Mouse (Mus musculus) gastrocnemius, adult 2 months (tissue): ENCODE measurements at regions not wholly inside any gene's neighbourhood (a gene's known extent, or its start where the extent isn't known, plus 50 kb on each side); places are given as distances from the start of the nearest gene placed in this dataset.

ENCODE experiments used
- DNase-seq: peaks from one replicate; pipeline ENCODE4 v3.0.0; 2022
- H3K27ac ChIP-seq: fragments of 200-600 bp; 2 replicates; pipeline ENCODE4 v1.8.1; 2022; ENCODE audit warnings: mild to moderate bottlenecking
- H3K4me3 ChIP-seq: fragments of 200-600 bp; 2 replicates; pipeline ENCODE4 v1.8.1; 2022; ENCODE audit warnings: mild to moderate bottlenecking, moderate library complexity
- CTCF ChIP-seq: fragments of 200-600 bp; IDR thresholded peaks from 2 replicates; pipeline ENCODE4 v1.8.1; 2022; ENCODE audit warnings: antibody characterized with exemption, mild to moderate bottlenecking, moderate library complexity
- intact Hi-C: fragments of 180-260 bp; cut with DNase I; formaldehyde crosslinking; loops from one replicate; pipeline ENCODE4 v1.15.1; 2025

DNA sequence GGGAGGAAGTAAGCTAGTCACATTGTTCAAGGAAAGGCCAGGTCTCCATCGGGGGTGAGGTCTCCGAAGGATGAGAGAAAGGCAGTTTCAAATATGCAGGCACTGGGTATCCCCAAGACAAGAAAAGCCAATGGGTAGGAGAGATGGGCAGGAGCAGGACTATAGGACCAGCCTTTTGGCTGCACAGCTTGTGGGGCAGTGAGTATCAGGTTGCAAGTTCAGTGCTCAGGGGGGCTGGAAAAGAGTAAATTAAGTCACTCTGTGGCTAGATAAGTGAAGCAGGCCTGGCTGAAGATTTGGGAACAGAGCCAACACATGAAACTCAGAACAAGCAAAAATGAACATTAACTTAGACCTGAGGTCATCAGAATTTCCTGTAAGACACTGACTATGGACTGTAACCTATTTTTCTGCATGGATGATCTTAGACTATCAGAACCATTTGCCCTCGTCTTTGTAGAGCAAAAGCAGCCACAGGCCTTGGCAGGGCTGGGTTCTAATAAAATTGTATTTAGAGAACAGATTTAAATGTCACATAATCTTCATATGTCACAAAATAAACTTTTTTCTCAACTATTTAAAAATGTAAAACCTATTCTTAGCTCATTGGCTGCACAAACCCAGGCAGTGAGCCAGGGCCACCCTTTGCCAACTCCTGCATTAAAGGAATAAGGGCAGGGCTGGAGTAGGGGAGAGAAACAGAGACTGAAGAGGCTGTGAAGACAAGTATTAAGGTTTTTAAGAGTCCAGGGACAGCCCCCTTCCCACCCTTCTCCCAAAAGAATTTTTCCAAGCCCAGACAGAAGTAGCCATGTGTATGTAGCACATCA lies 354.0 kb upstream of the Tmc3 start:
- Histone ChIP-seq H3K27ac (no peak overlapping the region), H3K4me3 (no peak overlapping the region)
- no peak for TF ChIP-seq CTCF
- DNase-seq = peak; percentile 20
- intact Hi-C loops = no loop called here

DNA sequence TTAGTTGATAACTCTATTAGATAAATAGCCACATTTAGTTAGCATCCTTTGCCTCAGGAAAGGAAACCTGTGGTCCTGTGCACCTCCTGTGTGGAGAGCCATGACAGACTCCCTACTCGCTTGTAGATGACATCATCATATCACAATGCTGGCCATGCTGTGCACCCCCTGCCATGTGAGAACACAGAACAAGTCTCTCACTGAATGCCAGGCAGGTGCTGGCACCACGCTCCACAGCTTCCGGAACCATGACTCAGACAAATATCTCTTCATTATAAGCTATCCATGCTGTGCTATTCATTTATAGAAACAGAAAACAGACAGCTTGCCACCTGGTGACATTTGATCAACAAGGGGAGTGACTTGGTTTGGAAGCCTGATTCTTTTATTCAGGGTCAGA lies 349.1 kb upstream of the Tmc3 start:
- no peak overlapping the region for H3K4me3 ChIP-seq
- intact Hi-C loops = no loop called here
- TF ChIP-seq CTCF = no peak
- H3K27ac ChIP-seq = no peak overlapping the region
- DNase-seq = no peak

DNA sequence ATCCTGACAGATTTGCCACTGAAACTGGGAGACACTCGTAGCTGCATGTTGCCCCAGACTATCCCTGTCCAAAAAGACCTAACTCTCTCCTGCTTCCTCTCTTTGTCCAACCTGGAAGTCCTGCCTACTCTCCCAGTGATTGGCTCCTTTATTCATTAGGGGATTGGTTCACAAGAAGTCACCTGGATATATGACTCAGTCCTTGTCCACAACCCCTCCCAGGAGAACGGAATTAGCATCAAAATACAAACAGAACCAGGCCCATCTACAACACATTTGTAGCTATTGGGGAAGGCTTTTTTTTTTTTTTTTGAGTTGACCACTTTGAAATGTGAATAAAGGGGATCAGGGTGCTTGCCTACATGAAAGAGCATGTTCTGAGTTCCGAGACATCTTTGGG lies 347.4 kb upstream of the Tmc3 start:
- intact Hi-C loops = no loop called here
- no peak for TF ChIP-seq CTCF
- no peak for DNase-seq
- no peak overlapping the region for H3K4me3 ChIP-seq
- no peak overlapping the region for H3K27ac ChIP-seq

DNA sequence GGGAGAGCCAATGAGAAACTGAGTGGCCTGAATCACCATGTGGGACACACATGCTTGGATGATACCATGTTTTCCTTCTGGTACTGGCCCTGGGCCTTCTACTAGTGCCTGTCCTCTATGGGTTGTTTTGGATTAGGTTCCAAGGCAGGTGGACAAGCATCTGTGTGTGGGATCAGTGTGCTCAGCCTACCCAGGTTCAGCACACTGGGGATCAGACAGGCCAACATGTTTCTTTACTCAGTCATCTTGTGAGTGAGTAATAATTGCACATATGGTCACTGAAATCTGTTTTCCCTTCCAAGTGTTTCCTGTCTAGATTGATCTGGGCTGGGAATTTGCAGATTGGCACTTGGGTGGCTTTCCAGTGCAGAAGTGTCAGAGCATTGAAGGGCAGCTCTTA lies 346.6 kb upstream of the Tmc3 start:
- no peak for DNase-seq
- intact Hi-C loops = no loop called here
- Histone ChIP-seq H3K27ac (no peak overlapping the region), H3K4me3 (no peak overlapping the region)
- TF ChIP-seq CTCF = no peak

DNA sequence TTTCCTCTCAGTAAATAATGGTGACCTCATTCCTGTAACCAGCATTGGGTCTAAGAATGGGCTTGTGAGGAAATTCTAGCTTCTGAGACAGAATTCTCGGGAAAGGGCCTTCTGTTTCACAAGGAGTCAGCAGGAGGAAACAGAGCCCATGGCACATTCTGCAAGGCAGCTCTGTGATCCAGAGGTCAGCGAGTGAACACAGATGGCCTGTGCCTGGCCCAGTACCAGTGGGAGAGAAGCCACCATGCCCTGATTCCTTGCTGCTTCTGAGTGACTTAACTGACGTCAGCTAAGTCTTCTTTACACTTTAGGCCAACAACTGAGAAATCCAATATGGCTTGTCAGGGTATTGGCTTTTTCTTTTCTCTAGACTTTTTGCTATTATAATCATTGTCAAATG lies 342.5 kb upstream of the Tmc3 start:
- no peak for TF ChIP-seq CTCF
- DNase-seq = peak; percentile 77
- Histone ChIP-seq H3K27ac (no peak overlapping the region), H3K4me3 (no peak overlapping the region)
- intact Hi-C loops = no loop called here

DNA sequence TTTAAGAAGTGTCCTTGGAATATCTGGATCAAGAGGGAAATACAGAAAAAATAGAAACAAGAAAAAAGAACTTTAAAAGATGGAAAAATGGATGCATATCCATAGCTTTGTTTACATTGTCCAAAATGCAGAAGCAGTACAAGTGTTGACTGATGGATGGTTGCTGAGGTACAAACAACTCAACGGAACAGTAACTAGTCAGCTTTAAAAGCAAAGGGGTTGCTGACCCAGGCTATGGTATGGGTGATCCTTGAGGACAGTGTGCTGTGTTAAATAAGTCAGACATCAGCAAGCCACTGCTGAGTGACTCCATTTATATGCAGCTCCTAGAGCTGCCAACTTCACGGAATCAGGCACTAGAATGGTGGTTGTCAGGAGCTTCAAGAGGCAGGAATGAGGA lies 338.9 kb upstream of the Tmc3 start:
- Histone ChIP-seq H3K4me3 (no peak overlapping the region), H3K27ac (no peak overlapping the region)
- no peak for DNase-seq
- intact Hi-C loops = no loop called here
- TF ChIP-seq CTCF = no peak

DNA sequence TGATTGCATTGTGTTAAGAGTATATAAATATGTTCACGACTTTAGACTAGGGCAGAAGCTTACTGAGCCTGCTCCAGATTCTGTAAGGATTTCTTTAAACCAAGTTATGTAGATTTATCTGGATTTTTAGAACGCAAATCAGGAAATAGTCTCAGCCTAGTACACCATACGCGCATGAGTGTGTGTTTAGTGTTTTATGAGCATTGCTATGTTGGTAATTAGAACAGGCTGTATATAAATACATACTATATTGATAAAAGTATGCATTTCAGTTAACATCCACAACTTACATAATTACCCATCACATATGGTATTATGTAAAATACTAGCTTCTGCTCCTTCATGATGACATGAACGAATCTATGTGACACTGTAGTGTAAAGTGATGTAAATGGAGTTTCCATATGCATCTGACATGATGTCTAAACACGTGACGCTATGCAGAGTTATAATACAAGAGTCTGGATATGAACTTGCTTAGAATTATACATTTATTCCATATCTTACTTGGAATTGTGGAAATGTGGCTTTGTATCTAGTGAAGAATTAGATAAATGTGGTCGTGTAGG lies 332.6 kb upstream of the Tmc3 start:
- intact Hi-C loops = no loop called here
- no peak for DNase-seq
- TF ChIP-seq CTCF = no peak
- Histone ChIP-seq H3K4me3 (no peak overlapping the region), H3K27ac (no peak overlapping the region)

DNA sequence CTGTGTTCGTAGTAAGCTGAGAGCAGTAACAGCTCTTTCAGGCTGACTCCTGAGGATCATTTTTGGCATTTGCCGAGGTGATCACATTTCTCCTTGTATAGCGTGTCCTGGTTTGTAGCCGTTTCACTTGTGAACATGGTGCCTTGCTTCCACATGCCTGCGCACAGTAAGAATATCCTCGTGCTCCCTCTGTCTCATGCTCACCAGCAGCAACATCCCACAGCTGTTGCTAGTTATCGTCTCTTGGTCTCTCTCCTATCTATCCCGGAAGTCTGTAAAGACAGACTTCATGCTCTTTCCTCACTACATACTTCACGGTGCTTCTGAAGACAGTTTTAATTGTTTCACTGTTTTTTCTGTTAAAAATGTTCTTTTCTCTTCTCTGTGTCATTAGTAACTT lies 331.7 kb upstream of the Tmc3 start:
- intact Hi-C loops = no loop called here
- TF ChIP-seq CTCF = no peak
- H3K27ac ChIP-seq = peak overlapping the region; percentile 28; the same call in 1 of the 2 replicates
- H3K4me3 ChIP-seq = no peak overlapping the region
- peak; percentile 18 for DNase-seq

DNA sequence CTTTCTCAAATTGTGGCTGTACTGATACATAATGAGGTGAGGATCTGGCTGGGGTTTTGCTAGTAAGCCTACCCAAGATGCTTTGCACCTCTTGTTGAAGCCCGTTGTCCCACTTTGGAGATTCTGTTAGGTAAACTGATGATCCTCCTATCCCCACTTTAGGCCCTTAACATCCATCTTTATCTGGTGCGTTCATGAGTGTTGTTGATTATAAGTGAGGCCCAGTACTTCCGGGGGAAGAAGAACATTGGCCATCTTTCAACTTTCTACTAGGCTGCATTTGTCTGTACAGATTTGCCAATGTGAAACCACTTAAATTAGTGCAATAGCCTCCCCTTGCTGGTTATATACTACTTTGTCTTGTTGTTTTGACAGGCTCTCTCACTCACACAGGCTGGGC lies 331.3 kb upstream of the Tmc3 start:
- Histone ChIP-seq H3K27ac (no peak overlapping the region), H3K4me3 (no peak overlapping the region)
- intact Hi-C loops = no loop called here
- TF ChIP-seq CTCF = no peak
- DNase-seq = no peak

DNA sequence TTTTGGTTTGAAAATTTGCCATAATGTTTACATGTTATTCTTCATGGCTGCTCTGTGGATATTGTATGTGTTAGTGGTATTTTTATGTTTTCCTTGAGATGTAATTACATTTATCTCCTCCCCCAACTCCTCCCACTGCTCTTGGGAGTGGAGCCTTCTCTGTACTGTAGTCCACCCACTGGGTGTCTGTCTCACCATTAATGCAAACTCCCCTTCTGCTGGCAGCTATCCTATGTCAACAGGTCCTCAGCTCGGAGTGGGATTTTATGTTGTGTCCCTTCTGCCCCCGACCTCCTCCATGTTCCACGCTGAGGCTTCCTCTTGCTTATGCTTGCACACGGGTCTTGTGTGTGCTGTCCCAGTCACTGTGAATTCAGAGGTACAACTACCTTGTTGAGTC lies 330.3 kb upstream of the Tmc3 start:
- no peak overlapping the region for H3K27ac ChIP-seq
- intact Hi-C loops = no loop called here
- DNase-seq = no peak

DNA sequence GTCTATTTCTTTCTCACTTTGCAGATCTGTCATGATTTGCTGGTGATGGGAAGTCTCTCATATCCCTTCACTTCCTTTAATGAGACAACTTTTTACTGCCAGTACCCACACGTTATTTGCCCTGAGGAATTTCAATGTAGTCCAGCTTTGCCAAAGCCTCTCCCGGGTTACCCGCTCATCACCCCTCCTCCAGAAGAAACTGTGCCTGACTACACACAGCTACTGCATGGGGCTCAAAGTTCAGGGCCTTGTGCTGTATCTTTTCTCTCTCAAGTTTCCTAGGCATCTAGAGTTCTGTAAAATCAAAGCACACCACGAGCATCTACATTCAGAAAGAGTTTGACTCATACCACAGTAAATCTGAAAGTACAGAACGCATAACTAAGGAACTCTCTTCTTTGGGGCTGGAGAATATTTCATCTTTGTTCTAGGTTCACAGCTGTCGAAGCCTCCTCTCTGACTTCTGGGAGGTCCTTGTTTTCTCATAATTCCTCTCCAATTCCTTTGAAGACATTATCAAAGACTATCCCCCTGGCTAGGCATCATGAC lies 328.4 kb upstream of the Tmc3 start:
- intact Hi-C loops = no loop called here

More for the DNA sequence above, 330.3 kb upstream of the Tmc3 start:
- H3K4me3 ChIP-seq = no peak overlapping the region
- no peak for TF ChIP-seq CTCF

DNA sequence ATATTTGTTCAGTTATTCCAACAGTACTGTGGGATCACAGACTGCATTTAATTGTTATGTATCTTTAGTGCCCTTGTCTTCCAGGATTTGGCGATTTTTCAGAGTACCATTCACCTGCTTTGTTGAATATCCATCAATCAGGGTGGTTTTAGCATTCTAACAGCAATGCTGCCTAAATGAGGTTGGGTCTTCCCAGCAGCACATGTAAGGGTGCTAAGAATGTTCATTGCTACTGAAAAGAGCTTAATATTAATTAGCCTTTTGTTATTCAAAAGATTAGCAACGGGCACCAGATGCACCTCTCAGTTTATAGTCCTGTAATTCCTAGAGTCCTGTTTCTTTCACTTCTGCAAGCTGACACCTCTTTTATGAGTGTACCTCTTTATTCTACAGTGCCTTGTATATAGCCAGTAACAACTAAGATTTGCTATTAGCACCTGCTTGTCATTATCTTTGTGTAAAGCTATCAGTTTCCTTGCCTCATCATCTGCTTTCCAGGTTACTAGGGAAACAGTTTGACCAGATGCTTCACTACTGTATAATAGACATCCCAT lies 326.3 kb upstream of the Tmc3 start:
- no peak overlapping the region for H3K4me3 ChIP-seq
- H3K27ac ChIP-seq = no peak overlapping the region
- no peak for TF ChIP-seq CTCF
- no peak for DNase-seq
- intact Hi-C loops = no loop called here

More for the DNA sequence above, 328.4 kb upstream of the Tmc3 start:
- Histone ChIP-seq H3K4me3 (no peak overlapping the region), H3K27ac (no peak overlapping the region)
- no peak for TF ChIP-seq CTCF
- no peak for DNase-seq

DNA sequence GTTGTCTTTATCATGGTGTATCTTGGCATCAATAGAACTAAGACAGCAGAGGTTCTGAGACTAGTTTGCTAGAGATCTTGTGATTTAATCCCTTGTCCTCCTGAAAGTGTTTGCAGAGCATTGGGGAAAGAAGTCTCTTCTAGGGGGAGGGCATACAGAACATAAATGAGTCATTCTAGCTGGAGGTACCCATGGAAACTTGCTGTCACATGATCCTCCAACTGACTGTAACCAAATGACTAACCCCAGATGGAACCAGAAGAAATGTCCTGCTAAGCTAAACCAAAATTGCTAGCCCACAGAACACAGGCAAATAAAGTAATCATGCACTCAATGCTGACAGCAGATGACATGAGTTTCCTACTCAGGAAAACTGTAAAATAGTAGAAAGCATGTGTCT lies 323.2 kb upstream of the Tmc3 start:
- DNase-seq = no peak
- Histone ChIP-seq H3K4me3 (no peak overlapping the region), H3K27ac (no peak overlapping the region)
- no peak for TF ChIP-seq CTCF
- intact Hi-C loops = no loop called here
